Mouse (Mus musculus): ENCODE measurements around the gene Dmrtc2. TPM values are rescaled to one million over a fixed set of nuclear protein-coding genes. Genes with fewer than 3 reads are reported as not detected.

Gene Dmrtc2
- polyA plus RNA-seq, 1 experiment from 2014 or later = not detected

DNA sequence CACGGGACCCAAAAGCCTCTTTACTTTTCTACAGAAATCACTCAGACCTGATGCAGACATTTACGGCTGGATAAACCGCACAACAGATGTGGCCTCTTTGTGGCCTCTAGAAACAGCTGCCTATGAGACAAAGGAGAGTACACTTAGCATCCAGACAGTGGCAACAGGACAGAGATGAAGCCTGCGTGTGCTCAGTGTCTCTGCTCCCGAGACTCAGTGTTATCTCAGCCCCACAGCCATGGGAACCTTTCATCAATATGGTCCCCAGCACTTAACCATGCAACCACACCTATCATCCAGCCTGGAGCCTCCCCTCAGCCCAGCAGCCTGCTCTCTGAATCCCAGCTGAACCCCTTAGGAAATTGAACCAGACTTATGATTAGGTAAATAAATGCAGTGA, 10.6 kb upstream of the Dmrtc2 start:
- no peaks in the 10 kb centered on the region for H3K27me3 ChIP-seq (ENCODE audit: control insufficient read depth, insufficient read depth, low read length)
- no peak overlapping the region for H3K4me3 ChIP-seq (ENCODE audit: low read depth, low read length)
- ATAC-seq (ENCODE audit: insufficient read depth, low FRiP score, low TSS enrichment) (no peak), DNase-seq (ENCODE audit: low spot score) (no peak)
- H3K9me3 ChIP-seq (ENCODE audit: control insufficient read depth, low read length) = no peaks in the 10 kb centered on the region
- 67% methylated on average over 5 of the region's 5 CpGs for WGBS
- H3K27ac ChIP-seq (ENCODE audit: low read depth, low read length) = no peak overlapping the region
- H3K9ac ChIP-seq (ENCODE audit: low read length) = no peak overlapping the region
- no peaks in the 10 kb centered on the region for H3K36me3 ChIP-seq (ENCODE audit: control insufficient read depth, insufficient read depth, low read length)
- no peak overlapping the region for H3K4me2 ChIP-seq (ENCODE audit: low read depth)
- H3K4me1 ChIP-seq (ENCODE audit: control insufficient read depth, insufficient read depth, low read length) = no peaks in the 10 kb centered on the region

DNA sequence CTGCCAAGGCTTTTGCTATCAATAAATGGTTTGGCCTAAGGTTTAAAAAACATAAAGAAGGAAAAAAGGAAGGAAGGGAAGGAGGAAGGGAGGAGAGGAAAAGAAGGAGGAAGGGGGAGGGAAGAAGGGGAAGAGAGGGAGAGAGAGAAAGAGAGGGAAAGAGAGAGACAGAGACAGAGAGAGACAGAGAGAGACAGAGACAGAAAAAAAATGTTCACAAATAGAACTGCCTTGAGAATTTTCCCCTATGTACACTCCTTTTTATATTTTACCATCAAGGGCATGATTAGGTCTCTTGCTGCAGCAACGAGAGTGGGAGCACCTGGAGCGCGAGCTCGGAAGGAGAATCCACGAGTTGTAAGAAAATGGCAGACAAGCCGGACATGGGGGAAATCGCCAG, 7.9 kb upstream of the Dmrtc2 start, which contains the start of gene Gm9844:
TSS of gene Gm9844 (plus strand) at position 301 of the 400 bp plus-strand sequence.
- no peak within 1 kb of the TSS for H3K4me2 ChIP-seq (ENCODE audit: low read depth)
- no peak within 1 kb of the TSS for H3K4me3 ChIP-seq (ENCODE audit: low read depth, low read length)
- DNase-seq (ENCODE audit: low spot score) (no peak), ATAC-seq (ENCODE audit: insufficient read depth, low FRiP score, low TSS enrichment) (no peak)
- H3K36me3 ChIP-seq (ENCODE audit: control insufficient read depth, insufficient read depth, low read length) = no peaks in the 10 kb centered on the region
- no peaks in the 10 kb centered on the region for H3K9me3 ChIP-seq (ENCODE audit: control insufficient read depth, low read length)
- no peaks in the 10 kb centered on the region for H3K27me3 ChIP-seq (ENCODE audit: control insufficient read depth, insufficient read depth, low read length)
- H3K27ac ChIP-seq (ENCODE audit: low read depth, low read length) = no peak within 1 kb of the TSS
- H3K9ac ChIP-seq (ENCODE audit: low read length) = no peak within 1 kb of the TSS
- H3K4me1 ChIP-seq (ENCODE audit: control insufficient read depth, insufficient read depth, low read length) = no peaks in the 10 kb centered on the region
- WGBS = 93% methylated on average over 7 of the region's 7 CpGs

DNA sequence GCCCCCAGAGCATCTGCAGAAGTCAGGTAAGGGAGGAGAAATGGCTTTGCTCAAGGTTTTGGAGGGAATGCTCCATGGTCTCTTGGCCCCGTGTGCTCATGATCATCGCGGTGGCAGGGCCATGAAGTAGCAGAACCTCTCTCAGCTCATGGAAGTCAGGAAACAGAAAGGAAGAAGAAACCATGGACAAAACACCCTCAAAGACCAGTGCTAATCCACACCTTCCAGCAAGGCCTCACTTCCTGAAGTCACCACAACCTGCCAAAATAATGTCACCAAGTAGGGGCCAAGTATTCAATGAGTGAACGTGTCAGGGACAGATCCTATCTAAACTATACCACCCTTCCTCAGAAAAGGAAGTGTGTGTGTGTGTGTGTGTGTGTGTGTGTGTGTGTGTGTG, 7.0 kb upstream of the Dmrtc2 start:
- ATAC-seq (ENCODE audit: insufficient read depth, low FRiP score, low TSS enrichment) = no peak
- 86% methylated on average over 4 of the region's 4 CpGs for WGBS

DNA sequence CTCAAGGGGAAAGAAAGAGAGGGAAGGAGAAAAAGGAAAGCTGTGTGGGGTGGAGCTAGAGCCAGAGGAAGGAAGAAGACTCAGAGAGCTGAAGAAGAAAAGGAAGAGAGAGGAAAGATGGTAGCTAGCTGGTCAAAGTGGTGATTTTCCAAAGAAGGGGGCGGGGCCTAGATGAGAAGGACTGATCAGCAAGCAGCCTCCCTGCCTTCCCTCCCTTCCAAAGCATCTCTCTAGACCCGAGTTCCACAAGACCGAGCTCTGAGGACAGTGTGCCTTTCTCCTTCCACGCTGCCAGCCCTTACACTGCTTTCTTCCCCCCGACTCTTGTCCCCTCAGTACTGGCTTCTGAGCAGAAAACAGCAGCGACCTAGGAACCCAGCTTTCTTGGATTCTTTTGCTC, 5.7 kb upstream of the Dmrtc2 start:
- no peak for DNase-seq (ENCODE audit: low spot score)
- H3K27me3 ChIP-seq (ENCODE audit: control insufficient read depth, insufficient read depth, low read length) = no peaks in the 10 kb centered on the region

More for the DNA sequence above, 7.0 kb upstream of the Dmrtc2 start:
- H3K9ac ChIP-seq (ENCODE audit: low read length) = no peak overlapping the region
- no peaks in the 10 kb centered on the region for H3K4me1 ChIP-seq (ENCODE audit: control insufficient read depth, insufficient read depth, low read length)
- H3K4me2 ChIP-seq (ENCODE audit: low read depth) = no peak overlapping the region
- no peaks in the 10 kb centered on the region for H3K36me3 ChIP-seq (ENCODE audit: control insufficient read depth, insufficient read depth, low read length)
- H3K27me3 ChIP-seq (ENCODE audit: control insufficient read depth, insufficient read depth, low read length) = no peaks in the 10 kb centered on the region
- no peak overlapping the region for H3K4me3 ChIP-seq (ENCODE audit: low read depth, low read length)
- DNase-seq (ENCODE audit: low spot score) = no peak
- no peak overlapping the region for H3K27ac ChIP-seq (ENCODE audit: low read depth, low read length)
- no peaks in the 10 kb centered on the region for H3K9me3 ChIP-seq (ENCODE audit: control insufficient read depth, low read length)

DNA sequence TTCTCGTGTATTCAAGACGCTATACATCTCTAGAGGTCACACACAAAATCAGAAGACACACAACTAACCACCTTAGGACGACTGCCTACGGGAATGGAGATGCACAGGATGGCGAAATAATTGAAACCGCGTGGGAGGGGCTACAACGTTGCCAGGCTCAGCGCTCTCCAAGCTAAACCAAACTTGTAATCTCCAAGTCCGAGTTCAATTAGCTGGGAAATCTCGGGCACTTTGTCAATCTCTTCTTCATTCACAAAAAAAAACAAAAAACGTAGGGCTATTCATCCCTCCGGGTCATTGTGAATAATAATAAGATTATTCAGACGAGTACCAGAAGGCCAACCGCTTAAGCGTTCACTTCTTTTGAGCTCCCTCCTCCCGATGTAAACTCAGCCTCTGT, 777 bp upstream of the Dmrtc2 start:
- no peaks in the 10 kb centered on the region for H3K36me3 ChIP-seq (ENCODE audit: control insufficient read depth, insufficient read depth, low read length)
- H3K4me3 ChIP-seq (ENCODE audit: low read depth, low read length) = no peak overlapping the region
- 65% methylated on average over 17 of the region's 17 CpGs for WGBS
- no peak for DNase-seq (ENCODE audit: low spot score)
- H3K27ac ChIP-seq (ENCODE audit: low read depth, low read length) = no peak overlapping the region
- H3K4me2 ChIP-seq (ENCODE audit: low read depth) = no peak overlapping the region
- H3K9ac ChIP-seq (ENCODE audit: low read length) = no peak overlapping the region
- ATAC-seq (ENCODE audit: insufficient read depth, low FRiP score, low TSS enrichment) = no peak
- H3K4me1 ChIP-seq (ENCODE audit: control insufficient read depth, insufficient read depth, low read length) = no peaks in the 10 kb centered on the region
- H3K9me3 ChIP-seq (ENCODE audit: control insufficient read depth, low read length) = no peaks in the 10 kb centered on the region
- no peaks in the 10 kb centered on the region for H3K27me3 ChIP-seq (ENCODE audit: control insufficient read depth, insufficient read depth, low read length)

More for the DNA sequence above, 5.7 kb upstream of the Dmrtc2 start:
- H3K9me3 ChIP-seq (ENCODE audit: control insufficient read depth, low read length) = no peaks in the 10 kb centered on the region
- H3K9ac ChIP-seq (ENCODE audit: low read length) = no peak overlapping the region
- H3K4me2 ChIP-seq (ENCODE audit: low read depth) = no peak overlapping the region
- 34% methylated on average over 6 of the region's 6 CpGs for WGBS
- ATAC-seq (ENCODE audit: insufficient read depth, low FRiP score, low TSS enrichment) = no peak
- H3K4me1 ChIP-seq (ENCODE audit: control insufficient read depth, insufficient read depth, low read length) = no peaks in the 10 kb centered on the region
- H3K27ac ChIP-seq (ENCODE audit: low read depth, low read length) = no peak overlapping the region
- no peak overlapping the region for H3K4me3 ChIP-seq (ENCODE audit: low read depth, low read length)
- H3K36me3 ChIP-seq (ENCODE audit: control insufficient read depth, insufficient read depth, low read length) = no peaks in the 10 kb centered on the region

DNA sequence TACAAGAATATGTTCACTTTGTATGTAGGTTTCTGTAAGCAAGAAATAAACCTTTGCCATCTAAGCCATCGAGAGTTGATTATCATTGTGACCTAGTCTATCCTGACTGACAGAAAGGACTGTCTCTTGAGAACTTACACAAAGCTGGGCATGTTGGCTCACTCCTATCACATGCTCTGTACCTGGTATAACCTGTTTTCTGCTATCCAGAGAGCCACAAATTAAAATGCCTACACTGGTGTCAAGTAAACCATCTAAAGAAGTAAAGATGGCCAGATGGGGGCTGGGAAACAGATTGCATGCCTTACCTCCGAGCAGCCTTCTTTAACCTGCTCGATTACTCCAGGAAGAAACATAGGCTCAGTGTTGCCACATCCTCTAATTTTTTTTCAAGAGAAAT, 7.7 kb downstream of the Dmrtc2 start:
- Histone ChIP-seq H3K36me3 (ENCODE audit: control insufficient read depth, insufficient read depth, low read length) (no peaks in the 10 kb centered on the region), H3K27ac (ENCODE audit: low read depth, low read length) (no peak overlapping the region), H3K4me3 (ENCODE audit: low read depth, low read length) (no peak overlapping the region), H3K9ac (ENCODE audit: low read length) (no peak overlapping the region), H3K27me3 (ENCODE audit: control insufficient read depth, insufficient read depth, low read length) (no peaks in the 10 kb centered on the region), H3K9me3 (ENCODE audit: control insufficient read depth, low read length) (no peaks in the 10 kb centered on the region), H3K4me2 (ENCODE audit: low read depth) (no peak overlapping the region), H3K4me1 (ENCODE audit: control insufficient read depth, insufficient read depth, low read length) (no peaks in the 10 kb centered on the region)
- ATAC-seq (ENCODE audit: insufficient read depth, low FRiP score, low TSS enrichment) (no peak), DNase-seq (ENCODE audit: low spot score) (no peak)
- 84% methylated on average over 3 of the region's 3 CpGs for WGBS

DNA sequence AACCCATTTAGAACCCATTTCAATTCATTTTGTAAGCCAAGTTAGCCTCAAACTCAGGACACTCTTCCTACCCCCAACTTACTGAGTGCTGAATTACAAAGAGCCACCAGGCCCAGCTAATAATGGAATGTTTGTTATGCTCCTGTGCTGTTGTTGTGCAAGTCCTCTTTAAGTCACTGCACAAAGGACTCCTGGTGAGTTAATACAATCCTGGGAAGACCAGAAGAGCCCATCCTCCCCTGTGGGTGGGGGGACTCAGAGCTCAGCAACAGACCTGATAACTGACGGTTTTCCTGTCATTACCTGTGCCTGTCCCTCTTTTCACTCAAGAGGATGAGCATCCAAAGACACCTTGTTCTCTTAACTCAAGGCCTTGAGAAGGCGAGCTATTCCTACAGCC, 9.8 kb downstream of the Dmrtc2 start:
- H3K27ac ChIP-seq (ENCODE audit: low read depth, low read length) = no peak overlapping the region
- H3K4me2 ChIP-seq (ENCODE audit: low read depth) = no peak overlapping the region
- 17% methylated on average over 2 of the region's 2 CpGs for WGBS
- DNase-seq (ENCODE audit: low spot score) = no peak
- no peak overlapping the region for H3K9ac ChIP-seq (ENCODE audit: low read length)
- no peaks in the 10 kb centered on the region for H3K4me1 ChIP-seq (ENCODE audit: control insufficient read depth, insufficient read depth, low read length)
- H3K27me3 ChIP-seq (ENCODE audit: control insufficient read depth, insufficient read depth, low read length) = no peaks in the 10 kb centered on the region
- no peaks in the 10 kb centered on the region for H3K9me3 ChIP-seq (ENCODE audit: control insufficient read depth, low read length)
- no peak overlapping the region for H3K4me3 ChIP-seq (ENCODE audit: low read depth, low read length)
- H3K36me3 ChIP-seq (ENCODE audit: control insufficient read depth, insufficient read depth, low read length) = no peaks in the 10 kb centered on the region
- ATAC-seq (ENCODE audit: insufficient read depth, low FRiP score, low TSS enrichment) = no peak

DNA sequence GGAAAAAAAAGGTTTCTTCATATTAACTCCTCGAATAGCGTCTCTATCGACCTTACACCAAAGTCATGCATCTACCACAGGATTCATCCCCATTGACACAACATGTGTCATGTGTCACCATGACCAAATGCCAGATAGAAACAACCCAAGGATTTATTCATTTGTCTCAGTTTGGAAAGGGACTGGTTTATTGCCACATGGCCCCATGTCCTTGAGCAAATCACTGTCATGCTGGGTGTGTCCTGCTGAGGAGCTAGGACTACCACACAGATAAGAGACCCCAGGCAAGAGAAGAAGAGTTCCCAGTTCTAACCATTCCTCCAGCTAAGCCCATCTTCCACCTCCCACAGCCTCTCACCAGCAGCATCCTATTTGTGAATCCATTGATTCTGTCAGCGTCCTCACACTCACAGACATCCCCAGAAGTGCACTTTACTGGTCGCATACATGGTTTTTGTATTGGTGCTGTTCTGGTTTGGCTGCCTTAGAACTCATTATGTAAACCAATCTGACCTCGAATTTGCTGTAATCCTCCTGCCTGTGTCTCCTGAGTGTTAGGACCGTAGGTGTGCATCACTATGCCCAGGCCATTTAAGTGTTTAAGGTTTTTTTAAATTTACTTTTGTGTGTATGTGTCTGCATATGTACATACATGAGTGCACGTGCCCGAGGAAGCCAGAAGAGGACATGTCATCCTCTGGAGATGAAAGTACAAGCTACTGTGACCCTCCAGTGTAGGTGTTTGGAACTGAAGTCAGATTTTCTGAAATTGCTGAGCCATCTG, 12.8 kb downstream of the Dmrtc2 start:
- Histone ChIP-seq H3K4me3 (ENCODE audit: low read depth, low read length) (no peak overlapping the region), H3K36me3 (ENCODE audit: control insufficient read depth, insufficient read depth, low read length) (peaks cover 7% of the 10 kb centered on the region), H3K4me1 (ENCODE audit: control insufficient read depth, insufficient read depth, low read length) (peaks cover 15% of the 10 kb centered on the region), H3K9ac (ENCODE audit: low read length) (no peak overlapping the region), H3K27ac (ENCODE audit: low read depth, low read length) (no peak overlapping the region), H3K4me2 (ENCODE audit: low read depth) (no peak overlapping the region), H3K27me3 (ENCODE audit: control insufficient read depth, insufficient read depth, low read length) (no peaks in the 10 kb centered on the region), H3K9me3 (ENCODE audit: control insufficient read depth, low read length) (no peaks in the 10 kb centered on the region)
- WGBS = 93% methylated on average over 9 of the region's 9 CpGs
- DNase-seq (ENCODE audit: low spot score) (no peak), ATAC-seq (ENCODE audit: insufficient read depth, low FRiP score, low TSS enrichment) (no peak)
